In genomic region chr5:38158501-38158946, GRCm38 (mm10) we compare ENCODE assay signal across 9 mouse cellular contexts. TPM values are rescaled to one million over a fixed set of nuclear protein-coding genes. Genes with fewer than 3 reads are reported as not detected.
A peak's percentile ranks its signal among the peaks of the same experiment; 100 is the strongest.
DNase-seq lines count a peak whose midpoint lies in the region; ATAC-seq lines count a peak whose summit lies in the region.
"Had no signal": no experiment of that assay in that cellular context is flagged by ENCODE, and none has a peak within 500 bp of the region (broad histone marks: within the 10 kb centered on the region; RNA-seq: fewer than 3 reads in every experiment).

No protein-coding gene starts in this region.

- no peak for DNase-seq in heart, adult 9 months (ENCODE audit: low spot score in 2 of 2)
- DNase-seq in brain, embryonic 18.5 days (ENCODE audit: low read depth, low spot score), result peak; percentile 72
- DNase-seq in right cerebral cortex, adult 2 months (ENCODE audit: low spot score in 2 of 2), result peak; percentile 53 to 69
- no peak for DNase-seq in urinary bladder, adult 2 months (ENCODE audit: low spot score)

- H3K4me3 ChIP-seq in heart, embryonic 16.5 days (ENCODE audit: low read length), result peak overlapping the region; percentile 72
- peak overlapping the region; percentile 77 for H3K4me3 ChIP-seq in forebrain, embryonic 12.5 days (replicated peaks)
- H3K4me3 ChIP-seq in limb, embryonic 13.5 days, result peak overlapping the region; percentile 89

- peak overlapping the region; percentile 75 for H3K9ac ChIP-seq in heart, embryonic 16.5 days (ENCODE audit: low read length)
- H3K9ac ChIP-seq in forebrain, embryonic 12.5 days, result peak overlapping the region; percentile 90
- peak overlapping the region; percentile 94 for H3K9ac ChIP-seq in limb, embryonic 13.5 days

- ATAC-seq in heart, embryonic 16.5 days (replicated peaks; ENCODE audit: extremely low read depth, insufficient read depth, low FRiP score), result no peak
- ATAC-seq in forebrain, embryonic 12.5 days (ENCODE audit: low FRiP score), result peak; percentile 62
- peak; percentile 30 for ATAC-seq in limb, embryonic 13.5 days (ENCODE audit: low FRiP score, low read depth)
- ATAC-seq in erythroid progenitor cell, adult 5-6 weeks (replicated peaks; ENCODE audit: low FRiP score, poor library complexity, severe bottlenecking), result no peak

- H3K4me2 ChIP-seq in heart, embryonic 16.5 days (ENCODE audit: low read depth, low read length), result peak overlapping the region; percentile 93
- peak overlapping the region; percentile 75 for H3K4me2 ChIP-seq in forebrain, embryonic 12.5 days
- H3K4me2 ChIP-seq in limb, embryonic 13.5 days (replicated peaks), result peak overlapping the region; percentile 84

- 7% methylated on average over 17 of the region's 17 CpGs for WGBS in heart, embryonic 16.5 days
- 1% methylated on average over 17 of the region's 17 CpGs for WGBS in forebrain, embryonic 12.5 days
- WGBS in limb, embryonic 13.5 days, result 2% methylated on average over 17 of the region's 17 CpGs

- H3K27ac ChIP-seq in heart, embryonic 16.5 days (ENCODE audit: low read length), result no peak overlapping the region
- peak overlapping the region; percentile 88 for H3K27ac ChIP-seq in forebrain, embryonic 12.5 days
- peak overlapping the region; percentile 73; the same call in 1 of the 2 replicates for H3K27ac ChIP-seq in limb, embryonic 13.5 days

- H3K9me3 ChIP-seq in heart, embryonic 16.5 days (replicated peaks; ENCODE audit: control insufficient read depth, low read length), result no peaks in the 10 kb centered on the region
- H3K9me3 ChIP-seq in forebrain, embryonic 12.5 days, result no peaks in the 10 kb centered on the region
- no peaks in the 10 kb centered on the region for H3K9me3 ChIP-seq in limb, embryonic 13.5 days

- H3K27me3 ChIP-seq in heart, embryonic 16.5 days (ENCODE audit: control insufficient read depth, insufficient read depth, low read length), result peaks cover 54% of the 10 kb centered on the region
- H3K27me3 ChIP-seq in forebrain, embryonic 12.5 days, result peaks cover 32% of the 10 kb centered on the region
- peaks cover 26% of the 10 kb centered on the region for H3K27me3 ChIP-seq in limb, embryonic 13.5 days

- 0 out of 2 replicates have a peak, but pooled peaks cover 3% of the 10 kb centered on the region for H3K4me1 ChIP-seq in heart, embryonic 16.5 days (ENCODE audit: control insufficient read depth, insufficient read depth, low read length)
- H3K4me1 ChIP-seq in forebrain, embryonic 12.5 days, result peaks cover 46% of the 10 kb centered on the region
- peaks cover 20% of the 10 kb centered on the region for H3K4me1 ChIP-seq in limb, embryonic 13.5 days

- H3K36me3 ChIP-seq in heart, embryonic 16.5 days (ENCODE audit: control insufficient read depth, insufficient read depth), result peaks cover 3% of the 10 kb centered on the region; the same call in 1 of the 2 replicates
- peaks cover 42% of the 10 kb centered on the region for H3K36me3 ChIP-seq in forebrain, embryonic 12.5 days (replicated peaks)
- peaks cover 43% of the 10 kb centered on the region for H3K36me3 ChIP-seq in limb, embryonic 13.5 days
- H3K36me3 ChIP-seq: G1E had no signal

RNA-seq across cellular contexts. Expression of gene Nsg1, which starts 1.2 kb away (rescaled TPM):
- 17.1 and 18.1 TPM in 2 replicates for polyA plus RNA-seq in heart, embryonic 16.5 days (2015; fragmentation: Nextera tagmentation; extraction: Ambion mirVana)
- polyA plus RNA-seq in forebrain, embryonic 12.5 days (2016; fragmentation: Nextera tagmentation; extraction: Ambion mirVana), result 376 and 398 TPM in 2 replicates
- 149 and 155 TPM in 2 replicates for polyA plus RNA-seq in limb, embryonic 13.5 days (2015; fragmentation: Nextera tagmentation; extraction: Ambion mirVana)
- polyA plus RNA-seq in urinary bladder, adult 2 months (2012; rRNA removed), result 13.9 and 16.9 TPM in 2 replicates
- not detected in 2 replicates for total RNA-seq in erythroid progenitor cell, adult 5-6 weeks (2015; ENCODE audit: low replicate concordance)
- total RNA-seq in erythroid progenitor cell, adult 5-6 weeks (2017; ENCODE audit: low replicate concordance), result not detected in 2 replicates
- polyA plus RNA-seq: G1E had no signal

Comparison
In these comparisons a context has a peak if more than half of its experiments do, and no peak if none do; other contexts are left out.
1. ATAC-seq: peak in forebrain, embryonic 12.5 days (single experiment) and limb, embryonic 13.5 days (single experiment); none in heart, embryonic 16.5 days (single experiment) and erythroid progenitor cell, adult 5-6 weeks (single experiment).
2. DNase-seq: peak in brain, embryonic 18.5 days (single experiment) and right cerebral cortex, adult 2 months (2 of 2); none in heart, adult 9 months (0 of 2) and urinary bladder, adult 2 months (single experiment).
3. Peak in every context shown above with its lines, with median percentiles within 50 percentile points of each other: H3K4me2 ChIP-seq, H3K4me3 ChIP-seq and H3K9ac ChIP-seq.